Mouse (Mus musculus): ENCODE results near the gene Lrrc10b. TPM values are rescaled to one million over a fixed set of nuclear protein-coding genes. Genes with fewer than 3 reads are reported as not detected.

Lrrc10b gene
- polyA plus RNA-seq, 1 experiment from 2014 or later, result not detected

GRCm38 (mm10) chr19:10436726-10437125 lies 20.5 kb downstream of the Lrrc10b start:
- Histone ChIP-seq H3K4me3 (ENCODE audit: low read depth, low read length) (no peak overlapping the region), H3K9ac (replicated peaks) (no peak overlapping the region), H3K27me3 (ENCODE audit: insufficient read depth, low read length) (no peaks in the 10 kb centered on the region), H3K27ac (ENCODE audit: low read depth) (no peak overlapping the region), H3K4me2 (ENCODE audit: low read depth, low read length) (no peak overlapping the region), H3K36me3 (replicated peaks; ENCODE audit: insufficient read depth, low read length) (no peaks in the 10 kb centered on the region), H3K9me3 (ENCODE audit: low read length) (no peaks in the 10 kb centered on the region), H3K4me1 (ENCODE audit: insufficient read depth) (no peaks in the 10 kb centered on the region)
- TF ChIP-seq EP300 (IDR thresholded peaks at IDR 0.05; ENCODE audit: low read depth) (no peak), CTCF (IDR thresholded peaks at IDR 0.05; ENCODE audit: low read depth) (no peak)
- ATAC-seq (no peak), DNase-seq (no peak)
- WGBS (ENCODE audit: insufficient replicate concordance), result 5% methylated on average over 1 of the region's 1 CpGs

GRCm38 (mm10) chr19:10435908-10436307 lies 21.4 kb downstream of the Lrrc10b start:
- Histone ChIP-seq H3K4me1 (ENCODE audit: insufficient read depth) (no peaks in the 10 kb centered on the region), H3K9ac (replicated peaks) (no peak overlapping the region), H3K27me3 (ENCODE audit: insufficient read depth, low read length) (no peaks in the 10 kb centered on the region), H3K4me3 (ENCODE audit: low read depth, low read length) (no peak overlapping the region), H3K4me2 (ENCODE audit: low read depth, low read length) (no peak overlapping the region), H3K9me3 (ENCODE audit: low read length) (no peaks in the 10 kb centered on the region), H3K36me3 (replicated peaks; ENCODE audit: insufficient read depth, low read length) (no peaks in the 10 kb centered on the region), H3K27ac (ENCODE audit: low read depth) (no peak overlapping the region)
- DNase-seq (peak; percentile 72), ATAC-seq (no peak)
- 27% methylated on average over 3 of the region's 3 CpGs for WGBS (ENCODE audit: insufficient replicate concordance)
- no peak for TF ChIP-seq EP300 (IDR thresholded peaks at IDR 0.05; ENCODE audit: low read depth)
- peak; percentile 89 for TF ChIP-seq CTCF (IDR thresholded peaks at IDR 0.05; ENCODE audit: low read depth)

DNA sequence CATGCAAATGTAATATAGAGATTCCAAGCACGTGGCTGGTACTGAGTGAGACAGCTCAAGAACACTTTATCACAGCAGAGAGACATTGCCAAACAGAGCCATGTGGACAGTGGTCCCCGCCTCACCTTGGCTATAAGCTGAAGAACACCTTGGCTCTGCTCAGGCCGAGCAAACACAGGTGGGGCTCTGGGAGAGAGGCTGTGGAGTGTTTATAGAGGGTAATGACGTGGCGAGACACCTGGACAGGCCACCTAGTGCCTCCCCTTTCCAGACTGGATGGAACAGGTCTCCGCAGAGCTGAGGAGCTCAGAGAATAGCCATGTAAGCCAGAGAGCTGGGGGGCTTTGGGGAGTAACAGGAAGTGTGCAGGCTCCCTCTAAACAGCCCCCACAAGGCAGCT lies 22.3 kb downstream of the Lrrc10b start:
- ATAC-seq (no peak), DNase-seq (no peak)
- 51% methylated on average over 6 of the region's 6 CpGs for WGBS (ENCODE audit: insufficient replicate concordance)
- TF ChIP-seq CTCF (IDR thresholded peaks at IDR 0.05; ENCODE audit: low read depth) (no peak), EP300 (IDR thresholded peaks at IDR 0.05; ENCODE audit: low read depth) (no peak)
- Histone ChIP-seq H3K4me1 (ENCODE audit: insufficient read depth) (no peaks in the 10 kb centered on the region), H3K4me2 (ENCODE audit: low read depth, low read length) (no peak overlapping the region), H3K4me3 (ENCODE audit: low read depth, low read length) (no peak overlapping the region), H3K36me3 (replicated peaks; ENCODE audit: insufficient read depth, low read length) (no peaks in the 10 kb centered on the region), H3K27ac (ENCODE audit: low read depth) (no peak overlapping the region), H3K9me3 (ENCODE audit: low read length) (no peaks in the 10 kb centered on the region), H3K9ac (replicated peaks) (no peak overlapping the region), H3K27me3 (ENCODE audit: insufficient read depth, low read length) (no peaks in the 10 kb centered on the region)

GRCm38 (mm10) chr19:10433879-10434540 lies 23.3 kb downstream of the Lrrc10b start:
- no peaks in the 10 kb centered on the region for H3K27me3 ChIP-seq (ENCODE audit: insufficient read depth, low read length)
- H3K27ac ChIP-seq (ENCODE audit: low read depth), result no peak overlapping the region
- no peak for ATAC-seq
- no peaks in the 10 kb centered on the region for H3K9me3 ChIP-seq (ENCODE audit: low read length)
- H3K4me1 ChIP-seq (ENCODE audit: insufficient read depth), result no peaks in the 10 kb centered on the region
- H3K9ac ChIP-seq (replicated peaks), result no peak overlapping the region
- H3K4me3 ChIP-seq (ENCODE audit: low read depth, low read length), result no peak overlapping the region
- no peak overlapping the region for H3K4me2 ChIP-seq (ENCODE audit: low read depth, low read length)
- no peaks in the 10 kb centered on the region for H3K36me3 ChIP-seq (replicated peaks; ENCODE audit: insufficient read depth, low read length)
- 61% methylated on average over 9 of the region's 9 CpGs for WGBS (ENCODE audit: insufficient replicate concordance)
- no peak for DNase-seq
- TF ChIP-seq EP300 (IDR thresholded peaks at IDR 0.05; ENCODE audit: low read depth) (no peak), CTCF (IDR thresholded peaks at IDR 0.05; ENCODE audit: low read depth) (no peak)

DNA sequence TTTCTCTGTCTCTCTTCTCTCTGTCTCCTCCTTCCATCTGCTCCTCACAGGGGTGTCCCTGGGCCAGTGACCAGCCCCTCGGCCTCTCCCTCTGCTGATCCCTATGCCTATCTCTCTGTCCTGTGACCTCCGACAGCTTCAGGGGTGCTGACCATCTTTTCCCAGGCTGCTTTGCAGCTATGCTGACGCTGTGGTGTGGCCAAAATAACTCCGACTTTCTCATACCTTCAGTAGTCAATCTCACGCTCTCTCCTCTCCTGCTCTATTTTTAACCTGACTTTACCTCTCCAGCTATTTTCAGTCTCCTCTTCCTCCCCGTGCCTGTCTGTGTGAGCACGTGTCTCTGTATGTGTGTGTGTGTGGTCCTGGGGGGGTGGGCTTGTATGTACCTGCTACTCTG lies 24.0 kb downstream of the Lrrc10b start:
- no peaks in the 10 kb centered on the region for H3K36me3 ChIP-seq (replicated peaks; ENCODE audit: insufficient read depth, low read length)
- no peak for TF ChIP-seq CTCF (IDR thresholded peaks at IDR 0.05; ENCODE audit: low read depth)
- TF ChIP-seq EP300 (IDR thresholded peaks at IDR 0.05; ENCODE audit: low read depth), result no peak
- DNase-seq, result no peak
- H3K4me1 ChIP-seq (ENCODE audit: insufficient read depth), result no peaks in the 10 kb centered on the region
- no peak for ATAC-seq
- H3K27me3 ChIP-seq (ENCODE audit: insufficient read depth, low read length), result no peaks in the 10 kb centered on the region
- no peak overlapping the region for H3K27ac ChIP-seq (ENCODE audit: low read depth)
- no peak overlapping the region for H3K4me3 ChIP-seq (ENCODE audit: low read depth, low read length)
- H3K4me2 ChIP-seq (ENCODE audit: low read depth, low read length), result no peak overlapping the region
- no peak overlapping the region for H3K9ac ChIP-seq (replicated peaks)
- 64% methylated on average over 7 of the region's 7 CpGs for WGBS (ENCODE audit: insufficient replicate concordance)
- H3K9me3 ChIP-seq (ENCODE audit: low read length), result no peaks in the 10 kb centered on the region

DNA sequence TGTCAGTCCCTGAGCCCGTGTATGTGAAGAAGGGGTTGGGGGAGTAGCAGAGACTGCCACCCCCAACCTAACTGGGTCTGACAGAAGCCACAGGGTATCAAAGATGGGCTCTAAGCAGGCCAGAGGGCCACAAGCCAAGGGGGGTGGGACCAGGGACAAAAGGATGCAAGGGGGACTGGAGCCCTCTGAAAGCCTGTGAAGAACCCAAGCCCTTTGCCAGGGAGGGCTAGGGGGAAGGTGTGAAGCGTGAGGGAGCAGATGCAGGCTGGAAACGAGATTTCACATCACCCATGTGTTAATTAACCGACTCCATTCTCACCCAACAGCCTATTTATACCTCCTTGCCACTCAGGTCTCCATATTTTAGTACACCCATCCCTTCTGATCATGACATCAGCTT lies 25.4 kb downstream of the Lrrc10b start:
- TF ChIP-seq EP300 (IDR thresholded peaks at IDR 0.05; ENCODE audit: low read depth), result no peak
- no peak for TF ChIP-seq CTCF (IDR thresholded peaks at IDR 0.05; ENCODE audit: low read depth)
- Histone ChIP-seq H3K4me2 (ENCODE audit: low read depth, low read length) (no peak overlapping the region), H3K27ac (ENCODE audit: low read depth) (no peak overlapping the region), H3K9ac (replicated peaks) (no peak overlapping the region), H3K27me3 (ENCODE audit: insufficient read depth, low read length) (no peaks in the 10 kb centered on the region), H3K36me3 (replicated peaks; ENCODE audit: insufficient read depth, low read length) (no peaks in the 10 kb centered on the region), H3K4me3 (ENCODE audit: low read depth, low read length) (no peak overlapping the region), H3K9me3 (ENCODE audit: low read length) (no peaks in the 10 kb centered on the region), H3K4me1 (ENCODE audit: insufficient read depth) (no peaks in the 10 kb centered on the region)
- DNase-seq (no peak), ATAC-seq (no peak)
- 52% methylated on average over 4 of the region's 4 CpGs for WGBS (ENCODE audit: insufficient replicate concordance)

All from liver, postnatal 0 days (tissue).